Mouse (Mus musculus): ENCODE results near the gene Gss. TPM values are rescaled to one million over a fixed set of nuclear protein-coding genes. Genes with fewer than 3 reads are reported as not detected.

Gss gene
- polyA plus RNA-seq, 1 experiment from 2014 or later, result 15.9 TPM

MicroRNAs within 50 kb of the gene (microRNA counts, 519-probe panel; counts per million panel counts)
- 1,677 counts per million, percentile 24 among the panel's probes with 10 or more counts for microRNA mmu-miR-499

Small RNAs within 50 kb of the gene (microRNA-seq; reads per million reads assigned to microRNA genes)
- gene Mir499, result 12.6 reads per million, percentile 28 among the genes with 10 or more reads in this experiment

Other genes with a start within 250 kb of the Gss start
- 57.0 and 57.4 TPM in 2 replicates for gene Pigu, start 235.4 kb downstream of the Gss start, polyA plus RNA-seq (2015; fragmentation: Nextera tagmentation; extraction: Ambion mirVana)
- 82.8 and 88.7 TPM in 2 replicates for gene Trp53inp2, start 211.8 kb downstream of the Gss start, polyA plus RNA-seq (2015; fragmentation: Nextera tagmentation; extraction: Ambion mirVana)
- gene Ncoa6, start 118.9 kb downstream of the Gss start, polyA plus RNA-seq (2015; fragmentation: Nextera tagmentation; extraction: Ambion mirVana), result 18.8 and 18.9 TPM in 2 replicates
- 24.0 and 29.4 TPM in 2 replicates for gene Acss2, start 74.9 kb downstream of the Gss start, polyA plus RNA-seq (2015; fragmentation: Nextera tagmentation; extraction: Ambion mirVana)
- gene Ggt7, start 74.6 kb downstream of the Gss start, polyA plus RNA-seq (2015; fragmentation: Nextera tagmentation; extraction: Ambion mirVana), result 80.2 and 94.7 TPM in 2 replicates
- 1.0 and 1.9 TPM in 2 replicates for gene Myh7b, start 18.4 kb upstream of the Gss start, polyA plus RNA-seq (2015; fragmentation: Nextera tagmentation; extraction: Ambion mirVana)
- 153 and 157 TPM in 2 replicates for gene Trpc4ap, start 99.6 kb upstream of the Gss start, polyA plus RNA-seq (2015; fragmentation: Nextera tagmentation; extraction: Ambion mirVana)
- gene Edem2, start 136.7 kb upstream of the Gss start, polyA plus RNA-seq (2015; fragmentation: Nextera tagmentation; extraction: Ambion mirVana), result 40.1 and 43.4 TPM in 2 replicates
- not detected in 2 replicates for gene Gm17581, start 143.1 kb upstream of the Gss start, polyA plus RNA-seq (2015; fragmentation: Nextera tagmentation; extraction: Ambion mirVana)
- 4.2 and 5.0 TPM in 2 replicates for gene Procr, start 158.3 kb upstream of the Gss start, polyA plus RNA-seq (2015; fragmentation: Nextera tagmentation; extraction: Ambion mirVana)
- gene Mmp24, start 182.5 kb upstream of the Gss start, polyA plus RNA-seq (2015; fragmentation: Nextera tagmentation; extraction: Ambion mirVana), result 13.6 and 16.2 TPM in 2 replicates
- 44.9 and 45.3 TPM in 2 replicates for gene BC029722, start 226.6 kb upstream of the Gss start, polyA plus RNA-seq (2015; fragmentation: Nextera tagmentation; extraction: Ambion mirVana)
- gene Eif6, start 234.1 kb upstream of the Gss start, polyA plus RNA-seq (2015; fragmentation: Nextera tagmentation; extraction: Ambion mirVana), result 153 and 171 TPM in 2 replicates
- gene Fam83c, start 242.0 kb upstream of the Gss start, polyA plus RNA-seq (2015; fragmentation: Nextera tagmentation; extraction: Ambion mirVana), result 0.52 and 0.72 TPM in 2 replicates

Data from neural tube, embryonic 15.5 days (tissue).